Mouse (Mus musculus): ENCODE measurements around the gene Scfd2. TPM values are rescaled to one million over a fixed set of nuclear protein-coding genes. Genes with fewer than 3 reads are reported as not detected.

Gene Scfd2
- 10.3 and 10.5 TPM in 2 replicates for polyA plus RNA-seq (2012; ENCODE audit: insufficient read depth, insufficient read length, missing spikeins)

DNA sequence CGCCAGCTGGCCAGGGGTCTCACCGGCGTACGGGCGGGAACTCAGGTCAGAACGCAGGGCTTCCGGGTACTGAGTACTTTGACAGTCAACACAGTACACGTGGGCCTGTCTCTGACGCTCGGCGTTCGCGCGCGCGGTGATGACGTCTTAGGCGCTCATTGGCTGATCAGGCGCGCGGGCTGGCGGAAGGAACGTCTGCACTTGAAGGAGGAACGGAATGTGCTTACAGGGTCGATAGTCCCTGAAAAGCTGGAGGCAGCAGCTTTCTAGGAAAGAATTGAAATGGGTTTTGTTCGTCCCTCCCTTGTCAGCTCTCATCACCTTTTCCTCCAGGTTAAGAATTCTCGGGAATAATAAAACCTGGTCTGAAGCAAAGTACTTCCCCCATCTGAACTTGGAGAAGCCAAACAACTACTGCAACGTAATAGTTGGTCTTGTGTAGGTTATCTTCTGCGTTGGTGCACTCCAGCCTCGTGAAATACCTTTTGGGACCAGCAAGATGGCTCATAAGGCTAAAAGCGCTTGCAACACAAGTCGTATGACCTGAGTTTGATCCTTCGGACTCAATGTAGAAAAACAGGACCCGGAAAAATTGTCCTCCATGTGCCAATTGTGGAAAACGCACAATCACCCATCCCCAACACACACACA is at the start of gene Scfd2:
Gene Scfd2 (minus strand): TSS at position 130 of the 651 bp plus-strand sequence.
- no peak for TF ChIP-seq CTCF (IDR thresholded peaks at IDR 0.05; ENCODE audit: low read depth, low read length)
- Histone ChIP-seq H3K4me3 (ENCODE audit: insufficient read depth, low read length) (peak within 1 kb of the TSS; percentile 95), H3K27ac (ENCODE audit: insufficient read depth, low read depth, low read length) (peak within 1 kb of the TSS; percentile 47), H3K4me1 (ENCODE audit: control insufficient read depth, insufficient read depth, low read length) (peaks cover 17% of the 10 kb centered on the region)

GRCm38 (mm10) chr5:74571767-74572166 is 40.2 kb upstream of the Scfd2 start:
- TF ChIP-seq CTCF (IDR thresholded peaks at IDR 0.05; ENCODE audit: low read depth, low read length), result no peak
- TF ChIP-seq POLR2A (IDR thresholded peaks at IDR 0.05; ENCODE audit: borderline replicate concordance, low read depth, low read length), result no peak
- Histone ChIP-seq H3K27ac (ENCODE audit: insufficient read depth, low read depth, low read length) (no peak overlapping the region), H3K4me1 (ENCODE audit: control insufficient read depth, insufficient read depth, low read length) (peaks cover 2% of the 10 kb centered on the region; the same call in 1 of the 2 replicates), H3K4me3 (ENCODE audit: insufficient read depth, low read length) (no peak overlapping the region)

DNA sequence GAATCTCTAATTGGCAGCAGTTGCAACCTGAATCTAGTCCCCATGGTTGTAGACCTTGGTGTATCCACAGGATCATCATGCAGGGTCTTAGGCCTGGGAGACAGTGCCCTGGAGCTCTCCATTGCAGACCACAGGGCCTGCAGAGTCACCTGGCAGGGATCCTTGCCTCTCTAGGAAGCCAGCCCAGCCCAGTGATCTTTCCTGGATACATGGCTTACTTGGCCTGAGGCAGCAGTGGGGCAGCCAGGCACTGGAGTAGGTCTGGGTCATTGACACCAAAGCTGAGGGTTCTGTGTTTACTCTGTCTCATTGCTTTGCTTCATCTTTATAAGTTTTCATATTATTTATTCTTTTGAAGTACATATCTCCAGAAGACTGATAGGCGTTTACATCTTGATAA is 29.6 kb upstream of the Scfd2 start:
- Histone ChIP-seq H3K4me3 (ENCODE audit: insufficient read depth, low read length) (no peak overlapping the region), H3K4me1 (ENCODE audit: control insufficient read depth, insufficient read depth, low read length) (no peaks in the 10 kb centered on the region), H3K27ac (ENCODE audit: insufficient read depth, low read depth, low read length) (no peak overlapping the region)
- TF ChIP-seq CTCF (IDR thresholded peaks at IDR 0.05; ENCODE audit: low read depth, low read length), result no peak
- no peak for TF ChIP-seq POLR2A (IDR thresholded peaks at IDR 0.05; ENCODE audit: borderline replicate concordance, low read depth, low read length)

DNA sequence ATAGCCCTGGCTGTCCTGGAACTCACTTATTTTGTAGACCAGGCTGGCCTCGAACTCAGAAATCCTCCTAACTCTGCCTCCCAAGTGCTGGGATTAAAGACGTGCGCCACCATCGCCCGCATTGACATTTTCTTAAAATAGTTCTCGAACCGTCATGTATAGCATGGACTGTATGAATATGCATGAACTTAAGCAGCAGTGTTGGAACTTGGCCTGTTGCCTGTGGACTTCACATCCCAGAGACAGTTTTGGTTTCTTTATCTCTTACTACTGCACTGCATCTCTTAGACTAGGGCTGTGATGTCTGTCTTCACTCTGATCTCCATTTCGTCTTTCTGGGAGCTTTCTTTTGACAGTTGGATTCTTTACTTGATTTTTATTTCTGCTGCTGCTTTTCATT is 18.0 kb upstream of the Scfd2 start:
- Histone ChIP-seq H3K4me1 (ENCODE audit: control insufficient read depth, insufficient read depth, low read length) (no peaks in the 10 kb centered on the region), H3K27ac (ENCODE audit: insufficient read depth, low read depth, low read length) (no peak overlapping the region), H3K4me3 (ENCODE audit: insufficient read depth, low read length) (no peak overlapping the region)
- TF ChIP-seq CTCF (IDR thresholded peaks at IDR 0.05; ENCODE audit: low read depth, low read length) (no peak), POLR2A (IDR thresholded peaks at IDR 0.05; ENCODE audit: borderline replicate concordance, low read depth, low read length) (no peak)

DNA sequence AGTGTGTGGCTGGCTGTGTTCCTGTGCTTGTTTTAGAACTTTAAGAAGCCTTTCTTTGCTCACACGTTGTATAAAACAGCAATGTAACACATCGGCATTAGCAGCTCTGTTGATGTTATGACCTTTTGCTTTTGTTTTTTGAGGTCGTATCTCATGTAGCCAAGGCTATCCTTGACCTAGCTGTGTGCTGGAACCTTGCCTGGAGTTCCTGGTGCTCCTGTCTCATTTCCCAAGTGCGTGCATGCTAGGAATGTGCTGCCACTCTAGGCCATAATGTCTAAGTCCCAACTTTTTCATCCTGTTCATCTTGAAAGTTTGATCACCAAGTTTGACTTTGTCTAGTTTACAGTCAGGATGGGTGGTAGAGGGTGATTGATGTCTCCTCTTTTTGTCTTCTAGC is 14.0 kb upstream of the Scfd2 start:
- TF ChIP-seq CTCF (IDR thresholded peaks at IDR 0.05; ENCODE audit: low read depth, low read length) (no peak), POLR2A (IDR thresholded peaks at IDR 0.05; ENCODE audit: borderline replicate concordance, low read depth, low read length) (no peak)

DNA sequence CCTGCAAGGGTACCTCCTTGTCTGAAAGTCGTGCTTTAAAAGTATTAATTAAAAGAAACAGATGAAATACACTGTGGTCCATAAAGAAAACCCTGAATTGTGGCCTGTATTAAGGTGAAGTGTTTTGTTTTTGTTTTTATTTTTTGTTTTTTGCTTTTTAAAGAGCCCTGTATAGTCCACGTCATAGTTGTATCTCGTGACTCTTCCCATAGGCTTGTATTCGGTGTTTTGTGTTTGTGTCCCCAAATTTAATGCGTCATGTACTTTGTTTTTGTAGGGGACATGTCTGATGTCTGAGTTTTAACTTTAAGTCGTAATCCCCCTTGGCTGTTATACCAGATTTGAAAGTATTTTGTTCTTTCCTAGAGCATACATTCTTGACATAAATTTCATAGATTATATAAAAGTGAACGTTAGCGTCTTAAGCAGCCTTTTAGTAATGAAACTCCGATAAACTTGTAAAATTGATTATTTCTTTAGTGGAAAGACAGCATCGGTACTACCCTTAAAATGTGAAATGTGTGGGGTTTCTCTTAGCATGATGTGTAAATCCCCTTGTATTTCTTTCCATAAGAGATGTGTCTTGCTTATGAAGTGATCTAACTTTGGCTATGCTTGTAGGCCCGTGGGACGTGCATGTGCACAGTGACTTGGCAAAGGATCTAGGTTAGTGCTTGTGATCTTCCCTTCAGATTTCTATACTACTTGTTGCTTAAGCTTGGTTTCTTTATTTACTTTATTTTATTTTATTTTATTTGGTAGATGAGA is 4.8 kb upstream of the Scfd2 start:
- Histone ChIP-seq H3K27ac (ENCODE audit: insufficient read depth, low read depth, low read length) (peak overlapping the region; percentile 83), H3K4me1 (ENCODE audit: control insufficient read depth, insufficient read depth, low read length) (peaks cover 10% of the 10 kb centered on the region), H3K4me3 (ENCODE audit: insufficient read depth, low read length) (peak overlapping the region; percentile 96)
- TF ChIP-seq POLR2A (IDR thresholded peaks at IDR 0.05; ENCODE audit: borderline replicate concordance, low read depth, low read length), result no peak
- no peak for TF ChIP-seq CTCF (IDR thresholded peaks at IDR 0.05; ENCODE audit: low read depth, low read length)

More for the DNA sequence above, 14.0 kb upstream of the Scfd2 start:
- Histone ChIP-seq H3K27ac (ENCODE audit: insufficient read depth, low read depth, low read length) (no peak overlapping the region), H3K4me1 (ENCODE audit: control insufficient read depth, insufficient read depth, low read length) (peaks cover 4% of the 10 kb centered on the region; the same call in 1 of the 2 replicates), H3K4me3 (ENCODE audit: insufficient read depth, low read length) (no peak overlapping the region)

DNA sequence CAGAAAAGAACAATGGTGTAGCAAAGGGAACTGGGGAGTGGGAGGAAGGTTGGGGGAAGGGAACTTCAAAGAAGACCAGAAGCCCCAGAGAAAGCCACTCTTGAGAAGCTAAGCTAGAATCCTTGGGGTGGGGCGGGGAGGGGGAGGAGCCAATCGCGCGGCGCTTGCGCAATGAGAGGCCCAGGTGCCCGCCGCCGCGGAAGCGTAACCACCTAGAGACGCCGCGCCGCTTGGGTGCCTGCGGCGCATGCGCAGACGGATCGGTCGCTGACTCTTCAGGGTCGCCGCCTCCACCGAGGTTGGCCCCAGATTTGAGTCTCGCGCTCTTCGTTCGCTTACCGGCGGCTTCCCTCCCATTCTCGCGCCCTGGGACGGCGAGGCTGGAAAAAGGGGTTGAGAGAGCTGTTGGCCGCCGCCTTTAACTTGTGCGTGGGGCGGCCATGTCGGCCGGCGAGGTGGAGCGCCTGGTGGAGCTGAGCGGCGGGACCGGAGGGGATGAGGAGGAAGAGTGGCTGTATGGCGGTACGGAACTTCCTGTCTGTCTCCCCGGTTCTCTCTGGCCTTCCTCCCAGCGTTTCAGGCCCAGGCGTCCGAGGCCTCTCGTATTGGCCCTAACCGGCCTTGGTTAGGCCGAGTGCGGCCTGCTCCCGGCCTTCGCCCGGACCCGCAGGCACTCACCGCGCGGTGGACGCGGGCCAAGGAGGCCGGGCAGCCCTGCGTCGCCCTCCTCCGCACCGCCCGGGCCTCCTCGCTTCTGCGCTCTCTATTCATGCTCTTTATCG is 3.9 kb upstream of the Scfd2 start, which contains the start of gene Fip1l1:
Gene Fip1l1 (plus strand): TSS at position 210 of the 782 bp plus-strand sequence.
- Histone ChIP-seq H3K4me1 (ENCODE audit: control insufficient read depth, insufficient read depth, low read length) (peaks cover 10% of the 10 kb centered on the region), H3K4me3 (ENCODE audit: insufficient read depth, low read length) (peak within 1 kb of the TSS; percentile 96), H3K27ac (ENCODE audit: insufficient read depth, low read depth, low read length) (peak within 1 kb of the TSS; percentile 83)
- TF ChIP-seq POLR2A (IDR thresholded peaks at IDR 0.05; ENCODE audit: borderline replicate concordance, low read depth, low read length) (peak; percentile 2; the same call in 1 of the 2 replicates), CTCF (IDR thresholded peaks at IDR 0.05; ENCODE audit: low read depth, low read length) (no peak)

DNA sequence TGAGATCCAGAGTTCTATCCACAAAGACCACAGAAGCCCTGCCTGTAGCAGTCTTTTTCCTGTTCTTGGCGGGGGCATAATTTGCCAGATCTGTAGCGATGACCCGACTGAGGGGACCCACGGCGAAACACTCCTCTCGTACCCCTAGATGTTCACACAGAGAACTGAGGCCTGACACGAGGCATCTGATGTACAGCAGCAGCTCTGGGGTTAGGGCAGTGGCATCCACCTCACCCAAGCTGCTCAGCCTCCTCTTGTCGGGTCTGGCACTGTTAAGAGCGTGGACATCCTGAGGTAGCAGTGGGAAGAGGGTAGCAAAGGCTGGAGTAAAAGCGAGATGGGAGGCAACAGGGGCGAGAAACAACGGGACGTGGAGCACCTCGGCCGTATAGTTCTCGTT is 774 bp downstream of the Scfd2 start:
- TF ChIP-seq POLR2A (IDR thresholded peaks at IDR 0.05; ENCODE audit: borderline replicate concordance, low read depth, low read length) (no peak), CTCF (IDR thresholded peaks at IDR 0.05; ENCODE audit: low read depth, low read length) (no peak)
- Histone ChIP-seq H3K4me1 (ENCODE audit: control insufficient read depth, insufficient read depth, low read length) (peaks cover 17% of the 10 kb centered on the region), H3K27ac (ENCODE audit: insufficient read depth, low read depth, low read length) (no peak overlapping the region), H3K4me3 (ENCODE audit: insufficient read depth, low read length) (peak overlapping the region; percentile 95)

- Histone ChIP-seq H3K4me3 (ENCODE audit: insufficient read depth, low read length) (no peak overlapping the region), H3K4me1 (ENCODE audit: control insufficient read depth, insufficient read depth, low read length) (peaks cover 15% of the 10 kb centered on the region), H3K27ac (ENCODE audit: insufficient read depth, low read depth, low read length) (no peak overlapping the region)
- no peak for TF ChIP-seq POLR2A (IDR thresholded peaks at IDR 0.05; ENCODE audit: borderline replicate concordance, low read depth, low read length)
- no peak for TF ChIP-seq CTCF (IDR thresholded peaks at IDR 0.05; ENCODE audit: low read depth, low read length)
Observed at GRCm38 (mm10) chr5:74527025-74527424, 4.5 kb downstream of the Scfd2 start.
